8 mouse cellular contexts compared by ENCODE assay signal in genomic region chr8:124349663-124350062, GRCm38 (mm10).
DNase-seq lines count a peak whose midpoint lies in the region; ATAC-seq and TF ChIP-seq lines count a peak whose summit lies in the region.

No protein-coding gene starts in this region.

- H3K36me3 ChIP-seq in hindbrain, embryonic 10.5 days, result peaks cover 7% of the 10 kb centered on the region
- peaks cover 7% of the 10 kb centered on the region for H3K36me3 ChIP-seq in hindbrain, embryonic 12.5 days
- H3K36me3 ChIP-seq in kidney, adult 2 months (ENCODE audit: control insufficient read depth, insufficient read depth, low read length), result no peaks in the 10 kb centered on the region
- H3K36me3 ChIP-seq in limb, embryonic 11.5 days (ENCODE audit: control insufficient read depth, insufficient read depth, low read length), result no peaks in the 10 kb centered on the region
- peaks cover 6% of the 10 kb centered on the region for H3K36me3 ChIP-seq in midbrain, postnatal 0 days (ENCODE audit: insufficient read depth, low read length)

- no peaks in the 10 kb centered on the region for H3K27me3 ChIP-seq in hindbrain, embryonic 10.5 days (ENCODE audit: insufficient read depth, poor library complexity, severe bottlenecking)
- H3K27me3 ChIP-seq in hindbrain, embryonic 12.5 days, result no peaks in the 10 kb centered on the region
- no peaks in the 10 kb centered on the region for H3K27me3 ChIP-seq in kidney, adult 2 months (replicated peaks; ENCODE audit: control insufficient read depth, insufficient read depth, low read length)
- no peaks in the 10 kb centered on the region for H3K27me3 ChIP-seq in limb, embryonic 11.5 days (ENCODE audit: control insufficient read depth, insufficient read depth, low read length)
- no peaks in the 10 kb centered on the region for H3K27me3 ChIP-seq in midbrain, postnatal 0 days (ENCODE audit: insufficient read depth, low read length)

- no peak overlapping the region for H3K4me2 ChIP-seq in hindbrain, embryonic 12.5 days (replicated peaks)
- H3K4me2 ChIP-seq in limb, embryonic 11.5 days (ENCODE audit: low read depth, severe bottlenecking), result no peak overlapping the region
- H3K4me2 ChIP-seq in midbrain, postnatal 0 days (ENCODE audit: low read depth, low read length, poor library complexity, severe bottlenecking), result peak overlapping the region; percentile 15; the same call in 1 of the 2 replicates

- peak; percentile 99 for TF ChIP-seq CTCF in kidney, adult 2 months (conservative IDR thresholded peaks at IDR 0.05; ENCODE audit: insufficient read depth, insufficient read length, low read depth, low read length)
- peak; percentile 99 for TF ChIP-seq CTCF in midbrain, postnatal 0 days (IDR thresholded peaks at IDR 0.05)

- no peak overlapping the region for H3K27ac ChIP-seq in hindbrain, embryonic 10.5 days
- H3K27ac ChIP-seq in hindbrain, embryonic 12.5 days, result no peak overlapping the region
- no peak overlapping the region for H3K27ac ChIP-seq in kidney, adult 2 months (ENCODE audit: insufficient read depth, low read depth, low read length)
- H3K27ac ChIP-seq in limb, embryonic 11.5 days (replicated peaks; ENCODE audit: low read depth, low read length), result no peak overlapping the region
- H3K27ac ChIP-seq in midbrain, postnatal 0 days (ENCODE audit: low read depth, low read length), result no peak overlapping the region

- no peak overlapping the region for H3K9ac ChIP-seq in hindbrain, embryonic 12.5 days
- H3K9ac ChIP-seq in limb, embryonic 11.5 days (ENCODE audit: low read length), result no peak overlapping the region
- no peak overlapping the region; the same call in 1 of the 2 replicates for H3K9ac ChIP-seq in midbrain, postnatal 0 days (replicated peaks; ENCODE audit: low read length, poor library complexity, severe bottlenecking)

- H3K4me3 ChIP-seq in hindbrain, embryonic 10.5 days, result no peak overlapping the region
- H3K4me3 ChIP-seq in hindbrain, embryonic 12.5 days, result no peak overlapping the region
- no peak overlapping the region for H3K4me3 ChIP-seq in kidney, adult 2 months (ENCODE audit: insufficient read depth, low read depth, low read length)
- no peak overlapping the region for H3K4me3 ChIP-seq in limb, embryonic 11.5 days (ENCODE audit: low read depth, low read length)
- H3K4me3 ChIP-seq in midbrain, postnatal 0 days (ENCODE audit: low read depth, low read length), result no peak overlapping the region

- 43% methylated on average over 7 of the region's 7 CpGs for WGBS in hindbrain, embryonic 10.5 days
- WGBS in hindbrain, embryonic 12.5 days, result 37% methylated on average over 7 of the region's 7 CpGs
- WGBS in kidney, adult 2 months, result 38% methylated on average over 7 of the region's 7 CpGs
- WGBS in limb, embryonic 11.5 days, result 42% methylated on average over 7 of the region's 7 CpGs
- WGBS in midbrain, postnatal 0 days, result 40% methylated on average over 7 of the region's 7 CpGs

- H3K4me1 ChIP-seq in hindbrain, embryonic 10.5 days (replicated peaks), result no peaks in the 10 kb centered on the region
- no peaks in the 10 kb centered on the region for H3K4me1 ChIP-seq in hindbrain, embryonic 12.5 days
- H3K4me1 ChIP-seq in kidney, adult 2 months (ENCODE audit: control insufficient read depth, insufficient read depth, low read length), result peaks cover 9% of the 10 kb centered on the region; the same call in 1 of the 2 replicates
- H3K4me1 ChIP-seq in limb, embryonic 11.5 days (ENCODE audit: control insufficient read depth, insufficient read depth, low read length), result no peaks in the 10 kb centered on the region
- H3K4me1 ChIP-seq in midbrain, postnatal 0 days (ENCODE audit: insufficient read depth, low read length), result no peaks in the 10 kb centered on the region

- H3K9me3 ChIP-seq in hindbrain, embryonic 10.5 days, result no peaks in the 10 kb centered on the region
- no peaks in the 10 kb centered on the region for H3K9me3 ChIP-seq in hindbrain, embryonic 12.5 days (replicated peaks)
- H3K9me3 ChIP-seq in limb, embryonic 11.5 days (ENCODE audit: control insufficient read depth, low read length), result no peaks in the 10 kb centered on the region
- H3K9me3 ChIP-seq in midbrain, postnatal 0 days (ENCODE audit: low read length), result no peaks in the 10 kb centered on the region

- DNase-seq in hindbrain, embryonic 10.5 days (ENCODE audit: low spot score), result peak; percentile 81
- peak; percentile 68 for DNase-seq in cerebellum, adult 9-11 months
- peak; percentile 90 to 93 for DNase-seq in frontal cortex, postnatal 25 days (ENCODE audit: low spot score in 2 of 2)
- peak; percentile 80 for DNase-seq in kidney, adult 2 months
- DNase-seq in limb, embryonic 11.5 days (ENCODE audit: low spot score), result peak; percentile 91
- peak; percentile 72 for DNase-seq in midbrain, postnatal 0 days (ENCODE audit: low spot score)
- peak; percentile 75 to 84 for DNase-seq in spleen, postnatal 10 days (ENCODE audit: low spot score in 2 of 2)

- no peak for ATAC-seq in hindbrain, embryonic 12.5 days (ENCODE audit: low FRiP score)
- no peak for ATAC-seq in limb, embryonic 11.5 days (ENCODE audit: insufficient number of reproducible peaks, low FRiP score, low TSS enrichment, low read depth)
- ATAC-seq in midbrain, postnatal 0 days (ENCODE audit: low FRiP score), result no peak

- TF ChIP-seq POLR2A in kidney, adult 2 months (IDR thresholded peaks at IDR 0.05; ENCODE audit: low read depth, low read length), result no peak
